ENCODE assay signal across 8 mouse cellular contexts in the genomic region with DNA sequence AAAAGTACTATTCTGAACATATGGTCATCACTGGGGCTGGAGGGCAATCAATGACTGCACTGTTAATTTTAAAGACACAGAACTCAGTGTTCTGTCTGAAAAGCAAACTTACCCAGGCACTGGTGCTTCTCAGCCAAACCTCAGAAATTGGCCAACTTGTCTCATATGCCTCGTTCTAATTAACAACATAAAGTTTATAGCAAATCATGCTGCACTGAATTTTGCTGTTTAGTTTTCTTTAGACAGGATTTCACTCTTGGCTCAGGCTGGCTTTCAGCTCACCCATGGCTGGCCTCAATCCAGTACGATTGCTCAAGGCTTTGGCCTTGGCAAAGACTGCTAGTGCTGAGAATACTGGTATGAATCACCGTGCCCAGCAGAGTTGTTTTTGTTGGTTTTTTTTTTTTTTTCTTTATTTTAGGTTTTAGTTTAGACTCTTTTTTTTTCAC. TPM values are rescaled to one million over a fixed set of nuclear protein-coding genes. Genes with fewer than 3 reads are reported as not detected.
DNase-seq lines count a peak whose midpoint lies in the region; ATAC-seq lines count a peak whose summit lies in the region.

No protein-coding gene starts in this region.

- H3K27me3 ChIP-seq in forebrain, embryonic 13.5 days: no peaks in the 10 kb centered on the region
- no peaks in the 10 kb centered on the region for H3K27me3 ChIP-seq in forebrain, embryonic 10.5 days (ENCODE audit: poor library complexity, severe bottlenecking)
- no peaks in the 10 kb centered on the region for H3K27me3 ChIP-seq in embryonic facial prominence, embryonic 14.5 days (replicated peaks; ENCODE audit: control insufficient read depth, insufficient read depth, low read length)

- H3K9me3 ChIP-seq in forebrain, embryonic 13.5 days (replicated peaks): no peaks in the 10 kb centered on the region
- H3K9me3 ChIP-seq in forebrain, embryonic 10.5 days: no peaks in the 10 kb centered on the region
- H3K9me3 ChIP-seq in embryonic facial prominence, embryonic 14.5 days (ENCODE audit: control insufficient read depth, low read length): no peaks in the 10 kb centered on the region

- H3K4me2 ChIP-seq in forebrain, embryonic 13.5 days: no peak overlapping the region
- no peak overlapping the region for H3K4me2 ChIP-seq in embryonic facial prominence, embryonic 14.5 days (ENCODE audit: low read depth, low read length)

- DNase-seq in forebrain, embryonic 10.5 days (ENCODE audit: extremely low spot score, low spot score): no peak
- DNase-seq in Muller cell, postnatal 12 days (ENCODE audit: inconsistent ontology term): peak; percentile 86
- peak; percentile 93 for DNase-seq in embryonic facial prominence, embryonic 14.5 days (ENCODE audit: low spot score)
- DNase-seq in heart, postnatal 36 days: peak; percentile 86 to 90
- peak; percentile 72 for DNase-seq in left cerebral cortex, postnatal 4 days
- peak; percentile 84 for DNase-seq in ovary, postnatal 36 days (ENCODE audit: low spot score)
- DNase-seq in embryo, embryonic 10 days (ENCODE audit: low spot score): no peak

- no peak overlapping the region for H3K9ac ChIP-seq in forebrain, embryonic 13.5 days
- no peak overlapping the region for H3K9ac ChIP-seq in embryonic facial prominence, embryonic 14.5 days (ENCODE audit: low read depth, low read length)

- intact Hi-C loops in heart, postnatal 36 days (cut with DNase I): loop anchor here (10.0 kb wide), 1 partner anchor 536 kb away; a partner anchor contains a TSS
- intact Hi-C loops in left cerebral cortex, postnatal 4 days (cut with DNase I): no loop called here

- H3K27ac ChIP-seq in forebrain, embryonic 13.5 days: 0 out of 2 replicates have a peak overlapping the region, but pooled peaks have one; percentile 25
- no peak overlapping the region for H3K27ac ChIP-seq in forebrain, embryonic 10.5 days
- H3K27ac ChIP-seq in embryonic facial prominence, embryonic 14.5 days (replicated peaks; ENCODE audit: low read depth, low read length): peak overlapping the region; percentile 67; the same call in 1 of the 2 replicates

- WGBS in forebrain, embryonic 13.5 days: 43% methylated on average over 3 of the region's 3 CpGs
- 82% methylated on average over 3 of the region's 3 CpGs for WGBS in forebrain, embryonic 10.5 days
- WGBS in embryonic facial prominence, embryonic 14.5 days: 37% methylated on average over 3 of the region's 3 CpGs

- peak; percentile 76 for ATAC-seq in forebrain, embryonic 13.5 days
- ATAC-seq in embryonic facial prominence, embryonic 14.5 days (ENCODE audit: low read depth): peak; percentile 78

- no peaks in the 10 kb centered on the region for H3K36me3 ChIP-seq in forebrain, embryonic 13.5 days (ENCODE audit: poor library complexity, severe bottlenecking)
- H3K36me3 ChIP-seq in forebrain, embryonic 10.5 days (replicated peaks): no peaks in the 10 kb centered on the region
- H3K36me3 ChIP-seq in embryonic facial prominence, embryonic 14.5 days (ENCODE audit: control insufficient read depth, insufficient read depth, low read length): no peaks in the 10 kb centered on the region

- peaks cover 29% of the 10 kb centered on the region for H3K4me1 ChIP-seq in forebrain, embryonic 13.5 days
- peaks cover 12% of the 10 kb centered on the region for H3K4me1 ChIP-seq in forebrain, embryonic 10.5 days
- H3K4me1 ChIP-seq in embryonic facial prominence, embryonic 14.5 days (ENCODE audit: control insufficient read depth, insufficient read depth, low read length): peaks cover 15% of the 10 kb centered on the region

- H3K4me3 ChIP-seq in forebrain, embryonic 13.5 days: no peak overlapping the region
- no peak overlapping the region for H3K4me3 ChIP-seq in forebrain, embryonic 10.5 days
- no peak overlapping the region for H3K4me3 ChIP-seq in embryonic facial prominence, embryonic 14.5 days (ENCODE audit: low read depth, low read length)

RNA-seq across cellular contexts. Expression of a gene that starts 24.0 kb away (rescaled TPM):
- polyA plus RNA-seq in forebrain, embryonic 13.5 days (2015; fragmentation: Nextera tagmentation; extraction: Ambion mirVana): 8.9 and 9.2 TPM in 2 replicates
- 6.3 and 6.5 TPM in 2 replicates for polyA plus RNA-seq in forebrain, embryonic 10.5 days (2016; fragmentation: Nextera tagmentation; extraction: Ambion mirVana)
- 8.8 and 9.4 TPM in 2 replicates for polyA plus RNA-seq in embryonic facial prominence, embryonic 14.5 days (2014; fragmentation: Nextera tagmentation; extraction: Ambion mirVana)
- 100 to 1,000 TPM; 177 to 190 TPM for total RNA-seq in heart, postnatal 36 days (2021)
- 10 to 100 TPM; 48.2 to 57.5 TPM for total RNA-seq in left cerebral cortex, postnatal 4 days (2021)

Comparison
In these comparisons a context has a peak if more than half of its experiments do, and no peak if none do; other contexts are left out.
1. DNase-seq: peak in Muller cell, postnatal 12 days (single experiment), embryonic facial prominence, embryonic 14.5 days (single experiment), heart, postnatal 36 days (2 of 2), left cerebral cortex, postnatal 4 days (single experiment) and ovary, postnatal 36 days (single experiment); none in forebrain, embryonic 10.5 days (single experiment) and embryo, embryonic 10 days (single experiment).